Mouse (Mus musculus): ENCODE measurements at regions not wholly inside any gene's neighbourhood (a gene's known extent, or its start where the extent isn't known, plus 50 kb on each side); places are given as distances from the start of the nearest gene placed in this dataset.

- no peak overlapping the region for H3K27ac ChIP-seq (ENCODE audit: control insufficient read depth, low read depth, low read length)
- no peak for DNase-seq (ENCODE audit: low read depth, low spot score)
Observed at GRCm38 (mm10) chr12:39941162-39941561, 96.7 kb downstream of the Arl4a start.

DNA sequence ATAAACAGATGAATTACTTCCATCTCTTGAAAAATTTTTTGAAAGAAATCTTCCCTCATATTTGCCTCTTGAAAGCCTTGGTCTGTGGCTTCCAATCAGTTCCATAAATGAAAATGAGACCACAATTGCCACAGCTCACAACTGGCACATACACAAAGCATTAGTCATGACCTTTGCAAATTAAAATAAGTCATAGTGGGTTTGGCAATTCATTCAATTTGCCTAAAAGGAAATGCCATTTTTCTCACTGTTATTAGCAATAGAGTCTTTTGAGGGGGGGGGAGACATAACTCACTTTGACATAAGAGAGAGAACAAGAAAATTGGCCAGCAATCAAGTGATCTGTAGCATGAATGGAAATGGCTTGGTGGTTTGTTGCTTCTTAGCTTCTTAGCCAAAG lies 98.8 kb downstream of the Arl4a start:
- TF ChIP-seq MEF2A (IDR thresholded peaks at IDR 0.05; ENCODE audit: extremely low read depth, insufficient replicate concordance, low read depth, low read length, poor library complexity, severe bottlenecking) (no peak), POLR2A (IDR thresholded peaks at IDR 0.05; ENCODE audit: control insufficient read depth in 1 of 2, insufficient read depth in 1 of 2, low read depth in 1 of 2, low read length in 2 of 2, poor library complexity in 1 of 2) (no peak), JUND (IDR thresholded peaks at IDR 0.05; ENCODE audit: low read depth, low read length) (no peak)

More at GRCm38 (mm10) chr12:39941162-39941561, 96.7 kb downstream of the Arl4a start:
- H3K4me1 ChIP-seq (ENCODE audit: control insufficient read depth in 1 of 2, insufficient read depth in 2 of 2, low read length in 2 of 2), result no peaks in the 10 kb centered on the region
- H3K9ac ChIP-seq (ENCODE audit: control insufficient read depth, low read depth, low read length, poor library complexity, severe bottlenecking), result no peak overlapping the region
- H3K9me3 ChIP-seq (replicated peaks; ENCODE audit: insufficient read depth, low read length), result no peaks in the 10 kb centered on the region
- H3K79me2 ChIP-seq (ENCODE audit: control insufficient read depth, insufficient read depth, low read length, poor library complexity), result no peaks in the 10 kb centered on the region
- H3K4me3 ChIP-seq (ENCODE audit: control insufficient read depth in 1 of 2, insufficient read depth in 1 of 2, low read depth in 2 of 2, low read length in 2 of 2), result no peak overlapping the region
- TF ChIP-seq ZKSCAN1 (IDR thresholded peaks at IDR 0.05; ENCODE audit: low read depth, low read length) (no peak), E2F4 (IDR thresholded peaks at IDR 0.05; ENCODE audit: borderline replicate concordance, low read depth, low read length) (no peak), MYB (IDR thresholded peaks at IDR 0.05; ENCODE audit: low read depth, low read length) (no peak), USF1 (IDR thresholded peaks at IDR 0.05; ENCODE audit: low read depth, low read length) (no peak), TCF12 (IDR thresholded peaks at IDR 0.05; ENCODE audit: low read depth, low read length) (no peak), NRF1 (IDR thresholded peaks at IDR 0.05; ENCODE audit: insufficient read depth, low read depth, low read length, poor library complexity, severe bottlenecking) (no peak), GABPA (IDR thresholded peaks at IDR 0.05; ENCODE audit: low read depth, low read length) (no peak), ZMIZ1 (IDR thresholded peaks at IDR 0.05; ENCODE audit: low read depth, low read length) (no peak), POLR2A (IDR thresholded peaks at IDR 0.05; ENCODE audit: control insufficient read depth in 1 of 2, insufficient read depth in 1 of 2, low read depth in 1 of 2, low read length in 2 of 2, poor library complexity in 1 of 2) (no peak), TAL1 (IDR thresholded peaks at IDR 0.05; ENCODE audit: low read length) (no peak), MAZ (IDR thresholded peaks at IDR 0.05; ENCODE audit: low read depth, low read length) (no peak), MEF2A (IDR thresholded peaks at IDR 0.05; ENCODE audit: extremely low read depth, insufficient replicate concordance, low read depth, low read length, poor library complexity, severe bottlenecking) (no peak), GATA1 (IDR thresholded peaks at IDR 0.05; ENCODE audit: low read depth, low read length) (no peak)
- H3K27me3 ChIP-seq (ENCODE audit: control insufficient read depth in 1 of 2, insufficient read depth in 2 of 2, low read length in 2 of 2), result peaks cover 0 to 3% of the 10 kb centered on the region in 2 experiments; a peak in 2 of 4 replicates
- no peaks in the 10 kb centered on the region for H3K36me3 ChIP-seq (ENCODE audit: control insufficient read depth in 1 of 2, insufficient read depth in 2 of 2, low read length in 2 of 2)

More for the DNA sequence above, 98.8 kb downstream of the Arl4a start:
- Histone ChIP-seq H3K4me1 (ENCODE audit: control insufficient read depth in 1 of 2, insufficient read depth in 2 of 2, low read length in 2 of 2) (no peaks in the 10 kb centered on the region), H3K79me2 (ENCODE audit: control insufficient read depth, insufficient read depth, low read length, poor library complexity) (no peaks in the 10 kb centered on the region), H3K9ac (ENCODE audit: control insufficient read depth, low read depth, low read length, poor library complexity, severe bottlenecking) (no peak overlapping the region), H3K9me3 (replicated peaks; ENCODE audit: insufficient read depth, low read length) (no peaks in the 10 kb centered on the region), H3K27me3 (ENCODE audit: control insufficient read depth in 1 of 2, insufficient read depth in 2 of 2, low read length in 2 of 2) (peaks cover 0 to 3% of the 10 kb centered on the region in 2 experiments; a peak in 3 of 4 replicates), H3K27ac (ENCODE audit: control insufficient read depth, low read depth, low read length) (no peak overlapping the region), H3K36me3 (ENCODE audit: control insufficient read depth in 1 of 2, insufficient read depth in 2 of 2, low read length in 2 of 2) (no peaks in the 10 kb centered on the region), H3K4me3 (ENCODE audit: control insufficient read depth in 1 of 2, insufficient read depth in 1 of 2, low read depth in 2 of 2, low read length in 2 of 2) (no peak overlapping the region)
- DNase-seq (ENCODE audit: low read depth, low spot score), result no peak

All from MEL (cell line).